Mouse (Mus musculus): ENCODE measurements around the gene Gm960. TPM values are rescaled to one million over a fixed set of nuclear protein-coding genes. Genes with fewer than 3 reads are reported as not detected.

Gm960 gene
- polyA plus RNA-seq, 1 experiment from 2014 or later, result 4.5 TPM

DNA sequence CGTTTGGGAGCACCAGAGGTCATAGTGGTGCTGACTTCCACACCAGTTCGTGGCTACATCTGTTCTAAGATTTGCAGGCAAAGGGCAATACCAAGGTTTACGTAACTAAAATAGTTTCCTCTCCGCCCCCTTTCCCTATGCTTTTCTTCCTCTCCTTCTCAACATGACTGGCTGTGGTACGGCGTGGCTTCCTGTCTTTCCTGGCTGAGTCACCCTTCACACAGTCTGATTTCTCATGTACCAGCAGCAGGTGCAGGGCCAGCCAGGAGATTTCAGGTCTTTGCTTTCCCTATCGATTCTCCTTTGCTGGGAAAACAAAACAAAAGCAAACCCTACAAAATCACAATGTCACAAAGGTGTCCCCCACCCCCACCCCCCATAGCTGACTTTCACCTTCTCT is 2.8 kb upstream of the Gm960 start:
- WGBS, result 73% methylated on average over 7 of the region's 7 CpGs
- Histone ChIP-seq H3K27me3 (ENCODE audit: low read depth, poor library complexity, severe bottlenecking) (peaks cover 67% of the 10 kb centered on the region), H3K4me1 (peaks cover 6% of the 10 kb centered on the region; the same call in 1 of the 2 replicates), H3K36me3 (no peaks in the 10 kb centered on the region), H3K27ac (no peak overlapping the region), H3K9me3 (replicated peaks) (no peaks in the 10 kb centered on the region), H3K4me3 (no peak overlapping the region)
- no peak for DNase-seq (ENCODE audit: low spot score)

DNA sequence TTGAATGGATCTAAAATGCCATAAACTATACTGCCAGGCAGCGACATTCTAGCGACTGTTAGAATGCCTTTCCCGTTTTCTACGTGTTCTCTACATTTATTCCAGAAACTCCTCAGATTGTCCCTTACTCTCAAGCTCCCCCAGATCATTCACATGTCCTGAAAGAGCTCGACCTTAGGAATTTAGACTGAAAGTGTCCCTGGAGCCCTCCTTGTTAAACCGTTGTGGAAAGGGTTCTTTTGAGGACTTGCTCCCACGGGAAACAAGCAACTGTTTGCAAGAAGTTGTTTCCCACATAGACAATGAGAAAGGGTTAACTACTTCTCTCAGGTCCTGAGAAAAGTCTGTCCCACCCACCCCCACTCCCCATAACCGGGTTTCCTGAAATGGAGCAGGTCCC is 2.2 kb upstream of the Gm960 start:
- Histone ChIP-seq H3K27ac (no peak overlapping the region), H3K9me3 (replicated peaks) (no peaks in the 10 kb centered on the region), H3K36me3 (no peaks in the 10 kb centered on the region), H3K4me3 (no peak overlapping the region), H3K27me3 (ENCODE audit: low read depth, poor library complexity, severe bottlenecking) (peaks cover 67% of the 10 kb centered on the region), H3K4me1 (peaks cover 6% of the 10 kb centered on the region; the same call in 1 of the 2 replicates)
- no peak for DNase-seq (ENCODE audit: low spot score)
- WGBS, result 69% methylated on average over 8 of the region's 8 CpGs

DNA sequence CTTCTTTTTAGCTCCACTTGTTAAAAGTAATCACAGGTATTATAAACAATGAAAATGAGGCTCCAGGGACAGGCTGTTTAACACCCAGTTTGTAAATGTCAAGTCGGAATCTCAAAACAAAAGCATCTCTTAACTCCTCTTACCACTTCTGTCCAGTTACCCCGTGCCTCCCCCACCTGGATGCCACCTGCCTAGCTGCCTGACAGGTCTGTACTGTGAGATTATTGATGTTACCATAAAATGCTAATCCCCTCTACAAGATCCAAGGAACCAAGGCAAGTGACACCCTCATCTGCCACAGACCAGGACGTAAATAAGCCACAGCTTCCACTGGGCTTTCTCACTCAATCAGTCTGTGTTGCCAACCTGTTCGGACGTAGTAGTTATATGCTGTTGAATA is 1.4 kb upstream of the Gm960 start:
- H3K27ac ChIP-seq, result no peak overlapping the region
- H3K27me3 ChIP-seq (ENCODE audit: low read depth, poor library complexity, severe bottlenecking), result peaks cover 67% of the 10 kb centered on the region
- H3K36me3 ChIP-seq, result no peaks in the 10 kb centered on the region
- no peak overlapping the region for H3K4me3 ChIP-seq
- no peaks in the 10 kb centered on the region for H3K9me3 ChIP-seq (replicated peaks)
- peaks cover 6% of the 10 kb centered on the region; the same call in 1 of the 2 replicates for H3K4me1 ChIP-seq
- no peak for DNase-seq (ENCODE audit: low spot score)
- 38% methylated on average over 5 of the region's 5 CpGs for WGBS

DNA sequence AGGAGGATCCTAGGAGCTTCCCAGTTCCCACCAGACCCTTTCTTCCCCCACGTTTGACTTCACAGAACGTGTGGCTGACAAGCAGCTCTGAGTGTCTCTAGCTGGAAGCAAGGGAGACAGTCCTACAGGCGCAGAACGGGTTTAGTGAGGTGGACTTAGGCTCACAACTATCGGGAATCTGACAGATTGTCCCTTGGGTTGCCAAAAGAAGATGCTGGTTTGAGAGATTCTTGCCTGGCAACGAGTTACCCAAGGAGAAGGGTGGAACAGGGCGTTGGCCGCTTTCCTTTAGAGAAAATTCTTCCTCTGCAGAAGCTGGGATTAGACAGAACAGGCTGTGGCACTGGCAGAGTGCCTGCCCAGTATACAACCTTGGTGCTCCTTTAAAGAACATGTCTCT is 388 bp upstream of the Gm960 start:
- no peaks in the 10 kb centered on the region for H3K36me3 ChIP-seq
- 42% methylated on average over 8 of the region's 8 CpGs for WGBS
- no peak overlapping the region for H3K4me3 ChIP-seq
- no peak for DNase-seq (ENCODE audit: low spot score)
- H3K4me1 ChIP-seq, result peaks cover 6% of the 10 kb centered on the region; the same call in 1 of the 2 replicates
- H3K27ac ChIP-seq, result no peak overlapping the region
- no peaks in the 10 kb centered on the region for H3K9me3 ChIP-seq (replicated peaks)
- H3K27me3 ChIP-seq (ENCODE audit: low read depth, poor library complexity, severe bottlenecking), result peaks cover 66% of the 10 kb centered on the region

DNA sequence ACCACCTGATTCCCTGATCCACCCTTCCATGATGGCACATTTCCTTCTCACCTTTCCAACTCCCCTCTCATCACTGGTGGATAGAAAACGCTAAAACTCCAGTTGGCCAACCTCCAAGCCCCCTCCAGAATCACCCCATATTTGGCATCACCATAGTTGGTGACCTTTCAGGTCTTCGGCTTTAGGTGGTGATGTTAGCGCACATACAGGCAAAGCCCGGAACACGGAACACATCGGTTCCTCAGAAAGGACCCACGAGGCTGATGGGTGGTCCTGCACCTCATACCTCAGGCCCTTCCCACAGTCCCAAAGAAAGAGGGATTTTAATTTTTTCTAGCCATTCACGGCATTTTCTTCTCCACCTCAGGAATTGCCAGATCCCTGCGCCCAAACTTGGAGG is 747 bp downstream of the Gm960 start:
- no peak for DNase-seq (ENCODE audit: low spot score)
- H3K4me1 ChIP-seq, result peaks cover 6% of the 10 kb centered on the region; the same call in 1 of the 2 replicates
- H3K9me3 ChIP-seq (replicated peaks), result no peaks in the 10 kb centered on the region
- H3K4me3 ChIP-seq, result peak overlapping the region; percentile 69
- WGBS, result 71% methylated on average over 9 of the region's 9 CpGs
- peaks cover 67% of the 10 kb centered on the region for H3K27me3 ChIP-seq (ENCODE audit: low read depth, poor library complexity, severe bottlenecking)
- H3K36me3 ChIP-seq, result no peaks in the 10 kb centered on the region
- H3K27ac ChIP-seq, result peak overlapping the region; percentile 75; the same call in 1 of the 2 replicates

DNA sequence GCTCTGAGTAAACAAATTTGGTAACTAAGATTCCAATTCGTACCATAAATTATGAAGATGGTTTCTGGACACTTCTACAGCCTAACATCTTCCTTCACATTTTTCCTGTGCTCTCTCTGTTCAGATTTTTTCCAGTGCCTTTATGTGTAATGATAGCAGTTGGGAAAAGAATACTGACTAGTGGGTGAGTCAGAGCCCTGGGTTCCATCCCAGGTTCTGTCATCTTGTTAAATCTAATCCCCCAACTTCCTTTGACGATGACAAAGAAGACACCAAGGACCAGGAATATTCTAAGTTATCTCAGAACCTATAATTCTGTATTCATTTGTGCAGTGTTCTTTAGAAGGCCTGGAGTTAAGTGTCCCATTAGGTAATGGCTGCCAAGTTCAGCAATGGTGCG is 1.3 kb downstream of the Gm960 start:
- DNase-seq (ENCODE audit: low spot score), result no peak
- WGBS, result 88% methylated on average over 3 of the region's 3 CpGs
- H3K4me3 ChIP-seq, result no peak overlapping the region
- no peaks in the 10 kb centered on the region for H3K36me3 ChIP-seq
- peaks cover 63% of the 10 kb centered on the region for H3K27me3 ChIP-seq (ENCODE audit: low read depth, poor library complexity, severe bottlenecking)
- peaks cover 6% of the 10 kb centered on the region; the same call in 1 of the 2 replicates for H3K4me1 ChIP-seq
- no peaks in the 10 kb centered on the region for H3K9me3 ChIP-seq (replicated peaks)
- H3K27ac ChIP-seq, result no peak overlapping the region

DNA sequence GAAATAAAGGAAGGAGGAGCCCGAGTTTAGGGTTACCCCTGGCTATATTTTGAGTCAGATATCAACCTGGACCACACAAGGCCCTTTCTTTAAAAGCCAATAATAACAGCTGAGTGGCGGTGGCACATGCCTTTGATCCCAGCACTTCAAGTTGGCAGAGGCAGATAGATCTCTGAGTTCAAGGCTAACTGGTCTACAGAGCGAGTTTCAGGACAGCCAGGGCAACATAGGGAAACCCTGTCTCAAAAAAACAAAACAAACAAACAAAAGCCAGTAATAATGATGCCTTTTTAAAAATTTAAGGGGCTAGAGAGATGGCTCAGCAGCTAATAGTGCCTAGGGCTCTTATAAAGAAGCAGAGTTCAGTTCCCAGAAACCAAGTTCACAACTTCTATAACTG is 4.1 kb downstream of the Gm960 start:
- H3K27ac ChIP-seq, result no peak overlapping the region
- WGBS, result 66% methylated on average over 3 of the region's 3 CpGs
- no peaks in the 10 kb centered on the region for H3K9me3 ChIP-seq (replicated peaks)
- H3K27me3 ChIP-seq (ENCODE audit: low read depth, poor library complexity, severe bottlenecking), result peaks cover 35% of the 10 kb centered on the region
- no peak overlapping the region for H3K4me3 ChIP-seq
- H3K4me1 ChIP-seq, result peaks cover 6% of the 10 kb centered on the region; the same call in 1 of the 2 replicates
- no peak for DNase-seq (ENCODE audit: low spot score)
- no peaks in the 10 kb centered on the region for H3K36me3 ChIP-seq

DNA sequence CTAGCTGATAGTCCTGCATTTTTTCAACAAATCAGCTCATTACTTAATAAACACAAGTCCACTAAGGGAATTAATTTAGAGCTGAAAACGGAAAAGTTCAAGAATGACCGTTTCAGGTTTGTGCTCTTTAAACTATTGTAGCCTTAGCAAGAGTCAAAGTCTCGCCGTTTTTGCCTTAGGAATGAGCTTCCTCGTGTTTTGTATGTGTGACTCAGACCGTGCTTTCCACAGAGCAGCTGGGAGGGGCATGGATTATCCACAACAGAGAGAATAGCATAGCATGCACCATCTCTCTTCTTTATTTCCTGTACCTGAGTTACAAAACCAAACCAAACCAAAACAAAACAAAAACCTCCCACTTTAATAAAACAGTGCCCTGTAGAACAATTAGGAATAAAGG is 26.1 kb downstream of the Gm960 start:
- WGBS, result 77% methylated on average over 6 of the region's 6 CpGs
- no peak overlapping the region for H3K4me3 ChIP-seq
- no peaks in the 10 kb centered on the region for H3K36me3 ChIP-seq
- H3K27me3 ChIP-seq (ENCODE audit: low read depth, poor library complexity, severe bottlenecking), result no peaks in the 10 kb centered on the region
- no peak overlapping the region for H3K27ac ChIP-seq
- no peaks in the 10 kb centered on the region for H3K4me1 ChIP-seq
- no peaks in the 10 kb centered on the region for H3K9me3 ChIP-seq (replicated peaks)
- DNase-seq (ENCODE audit: low spot score), result no peak

DNA sequence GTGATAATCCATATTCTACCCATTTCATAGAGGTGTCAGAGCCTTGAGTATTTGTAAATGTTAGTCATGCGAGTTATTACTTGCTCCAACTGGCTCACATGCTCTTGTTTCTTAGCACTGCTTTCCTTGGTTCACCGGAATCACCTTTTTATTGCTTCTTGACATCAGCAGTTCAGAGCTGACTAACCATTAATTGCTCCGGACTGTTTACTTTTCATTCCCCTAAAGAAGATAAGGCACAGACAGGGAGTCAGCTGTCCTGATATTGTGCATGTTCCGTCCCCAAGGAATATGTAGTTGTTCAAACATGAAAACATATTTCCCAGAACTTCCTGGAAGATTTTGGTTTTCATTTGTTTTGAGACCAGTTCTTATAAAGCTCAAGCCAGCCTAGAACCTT is 27.7 kb downstream of the Gm960 start:
- H3K9me3 ChIP-seq (replicated peaks), result no peaks in the 10 kb centered on the region
- WGBS, result 74% methylated on average over 4 of the region's 4 CpGs
- H3K27me3 ChIP-seq (ENCODE audit: low read depth, poor library complexity, severe bottlenecking), result no peaks in the 10 kb centered on the region
- no peak for DNase-seq (ENCODE audit: low spot score)
- H3K4me3 ChIP-seq, result no peak overlapping the region
- no peaks in the 10 kb centered on the region for H3K4me1 ChIP-seq
- no peak overlapping the region for H3K27ac ChIP-seq
- H3K36me3 ChIP-seq, result no peaks in the 10 kb centered on the region

DNA sequence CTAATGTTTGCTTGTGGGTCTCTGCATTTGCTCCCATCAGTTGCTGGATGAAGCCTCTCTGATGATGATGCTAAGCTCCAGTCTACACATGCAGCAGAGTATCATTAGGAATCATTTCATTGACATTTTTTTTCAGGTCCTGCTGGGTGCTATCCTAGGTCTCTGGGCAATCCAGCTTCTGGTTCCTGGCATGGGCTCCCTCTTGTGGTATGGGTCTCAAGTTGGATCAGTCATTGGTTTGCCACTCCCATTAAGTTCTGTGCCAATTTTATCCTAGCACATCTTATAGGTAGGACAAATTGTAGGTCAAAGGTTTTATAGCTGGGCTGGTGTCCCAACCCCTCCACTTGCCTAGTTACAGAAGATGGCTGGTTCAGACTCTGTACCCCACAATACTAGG is 31.7 kb downstream of the Gm960 start:
- Histone ChIP-seq H3K27me3 (ENCODE audit: low read depth, poor library complexity, severe bottlenecking) (no peaks in the 10 kb centered on the region), H3K4me3 (no peak overlapping the region), H3K4me1 (no peaks in the 10 kb centered on the region), H3K36me3 (no peaks in the 10 kb centered on the region), H3K9me3 (replicated peaks) (no peaks in the 10 kb centered on the region), H3K27ac (no peak overlapping the region)
- DNase-seq (ENCODE audit: low spot score), result no peak

DNA sequence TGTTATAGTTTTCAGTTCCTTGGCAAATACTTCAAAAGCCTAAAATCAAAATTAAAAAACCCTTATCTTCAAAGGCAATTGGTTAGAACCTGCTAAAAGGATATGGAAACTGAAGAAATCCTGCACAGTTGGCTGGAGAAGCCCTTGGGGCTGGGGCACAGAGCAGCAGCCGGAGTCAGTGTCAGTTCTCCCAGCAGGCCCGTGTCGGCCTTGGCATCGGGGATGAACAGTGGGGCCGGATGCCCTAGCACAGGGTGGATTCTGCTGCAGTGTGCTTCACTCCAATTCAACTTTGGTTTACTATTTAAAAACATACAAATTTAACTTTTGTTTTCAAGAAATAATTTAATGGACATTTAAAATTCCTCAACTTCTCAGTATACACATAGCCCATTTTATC is 40.3 kb downstream of the Gm960 start:
- no peak for DNase-seq (ENCODE audit: low spot score)
- H3K9me3 ChIP-seq (replicated peaks), result no peaks in the 10 kb centered on the region
- WGBS, result 93% methylated on average over 5 of the region's 5 CpGs
- no peak overlapping the region for H3K27ac ChIP-seq
- H3K27me3 ChIP-seq (ENCODE audit: low read depth, poor library complexity, severe bottlenecking), result no peaks in the 10 kb centered on the region
- H3K4me3 ChIP-seq, result no peak overlapping the region
- H3K36me3 ChIP-seq, result no peaks in the 10 kb centered on the region
- H3K4me1 ChIP-seq, result no peaks in the 10 kb centered on the region

DNA sequence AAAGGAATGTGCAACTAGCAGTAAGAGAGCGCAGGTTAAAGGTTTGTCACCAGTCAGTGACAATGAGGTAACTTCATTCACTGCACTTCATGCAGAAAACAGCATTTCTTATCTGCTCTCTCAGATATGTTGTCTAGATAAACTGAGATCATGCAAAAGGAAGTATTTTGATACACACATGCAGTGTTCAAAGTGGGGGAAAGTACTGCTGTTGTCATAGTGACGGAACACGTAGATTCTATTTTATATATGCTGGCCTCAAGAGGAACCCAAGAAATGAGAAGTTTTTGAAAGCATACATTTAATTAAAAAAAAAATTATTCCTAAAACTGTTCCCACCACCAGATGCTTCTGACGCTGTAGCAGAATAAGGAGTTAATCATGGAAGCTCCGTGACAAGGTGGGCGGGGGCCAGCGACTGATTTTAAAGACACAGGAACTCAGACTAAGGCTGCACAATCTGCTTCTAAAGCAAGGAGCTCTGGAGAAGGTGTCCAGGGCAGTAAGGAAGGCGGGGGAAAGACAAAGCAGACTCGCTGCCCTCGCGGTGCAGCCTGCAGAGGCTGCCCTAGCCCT is 51.5 kb downstream of the Gm960 start:
- Histone ChIP-seq H3K4me1 (peaks cover 2% of the 10 kb centered on the region; the same call in 1 of the 2 replicates), H3K27ac (no peak overlapping the region), H3K9me3 (replicated peaks) (no peaks in the 10 kb centered on the region), H3K4me3 (no peak overlapping the region), H3K36me3 (no peaks in the 10 kb centered on the region), H3K27me3 (ENCODE audit: low read depth, poor library complexity, severe bottlenecking) (no peaks in the 10 kb centered on the region)
- WGBS, result 85% methylated on average over 11 of the region's 11 CpGs
- DNase-seq (ENCODE audit: low spot score), result no peak

DNA sequence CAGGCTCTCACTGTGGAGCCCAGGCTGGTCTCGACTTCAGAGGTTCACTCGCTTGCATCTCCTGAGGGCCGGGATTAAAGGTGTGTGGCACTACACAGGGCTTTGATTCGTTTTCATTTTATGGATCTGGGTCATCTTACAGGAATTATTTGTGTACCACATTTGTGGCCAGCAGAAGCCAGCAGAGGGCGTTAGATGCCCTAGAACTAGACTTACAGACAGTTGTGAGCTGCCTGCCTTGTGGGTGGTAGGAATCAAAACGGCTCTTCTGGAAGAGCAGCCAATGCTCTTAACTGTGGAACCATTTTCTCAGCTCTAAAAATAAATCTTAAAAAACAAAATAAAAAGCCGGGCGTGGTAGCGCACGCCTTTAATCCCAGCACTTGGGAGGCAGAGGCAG is 54.2 kb downstream of the Gm960 start:
- no peak overlapping the region for H3K4me3 ChIP-seq
- H3K4me1 ChIP-seq, result peaks cover 2% of the 10 kb centered on the region; the same call in 1 of the 2 replicates
- DNase-seq (ENCODE audit: low spot score), result peak; percentile 48
- H3K36me3 ChIP-seq, result no peaks in the 10 kb centered on the region
- WGBS, result 39% methylated on average over 10 of the region's 10 CpGs
- H3K27ac ChIP-seq, result no peak overlapping the region
- no peaks in the 10 kb centered on the region for H3K27me3 ChIP-seq (ENCODE audit: low read depth, poor library complexity, severe bottlenecking)
- no peaks in the 10 kb centered on the region for H3K9me3 ChIP-seq (replicated peaks)

DNA sequence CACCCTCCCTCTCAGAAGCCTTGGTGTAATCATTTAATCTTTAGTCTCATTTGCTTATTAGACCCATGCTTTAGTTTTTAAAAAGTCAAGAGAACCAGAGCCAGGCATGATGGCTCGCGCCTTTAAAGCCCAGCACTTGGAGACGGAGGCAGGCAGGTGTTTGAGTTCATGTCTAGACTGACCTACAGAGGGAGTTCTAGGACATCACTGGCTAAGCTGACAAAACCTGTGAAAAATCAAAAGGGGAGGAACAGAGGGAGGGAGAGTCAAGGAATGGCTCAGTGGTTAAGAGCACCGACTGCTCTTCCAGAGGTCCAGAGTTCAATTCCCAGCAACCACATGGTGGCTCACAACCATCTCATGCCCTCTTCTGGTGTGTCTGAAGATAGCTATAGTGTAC is 62.5 kb downstream of the Gm960 start:
- Histone ChIP-seq H3K27ac (no peak overlapping the region), H3K9me3 (replicated peaks) (no peaks in the 10 kb centered on the region), H3K27me3 (ENCODE audit: low read depth, poor library complexity, severe bottlenecking) (no peaks in the 10 kb centered on the region), H3K36me3 (no peaks in the 10 kb centered on the region), H3K4me3 (no peak overlapping the region), H3K4me1 (no peaks in the 10 kb centered on the region)
- WGBS, result 73% methylated on average over 4 of the region's 4 CpGs
- no peak for DNase-seq (ENCODE audit: low spot score)
